Mouse (Mus musculus): Measurements from ENCODE around the gene Dcakd. TPM values are rescaled to one million over a fixed set of nuclear protein-coding genes. Genes with fewer than 3 reads are reported as not detected.

Dcakd gene
- polyA plus RNA-seq, 1 experiment: 61.1 TPM

GRCm38 (mm10) chr11:103005254-103005981 is 22.7 kb downstream of the Dcakd start:
- no peak for DNase-seq (ENCODE audit: low read depth)

DNA sequence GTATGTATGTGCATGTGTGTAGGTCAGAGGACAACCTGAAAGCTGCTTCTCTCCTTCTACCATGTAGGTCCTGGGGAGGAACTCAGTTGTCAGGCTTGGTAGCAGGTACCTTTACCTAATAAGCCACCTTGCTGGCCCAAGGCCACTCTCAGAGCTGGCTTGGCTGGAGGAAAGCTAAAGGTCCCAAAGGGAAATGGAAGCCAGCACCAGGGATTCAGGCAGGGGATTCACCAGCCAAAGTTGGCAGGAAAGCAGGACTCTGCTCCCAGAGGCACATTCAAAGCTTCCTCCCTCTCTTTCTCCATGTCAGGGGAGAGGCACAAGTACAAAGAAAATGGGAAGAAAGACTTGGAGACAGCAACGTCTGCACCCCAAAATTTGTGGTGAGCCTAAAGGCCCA is 23.3 kb downstream of the Dcakd start:
- no peak for DNase-seq (ENCODE audit: low read depth)

DNA sequence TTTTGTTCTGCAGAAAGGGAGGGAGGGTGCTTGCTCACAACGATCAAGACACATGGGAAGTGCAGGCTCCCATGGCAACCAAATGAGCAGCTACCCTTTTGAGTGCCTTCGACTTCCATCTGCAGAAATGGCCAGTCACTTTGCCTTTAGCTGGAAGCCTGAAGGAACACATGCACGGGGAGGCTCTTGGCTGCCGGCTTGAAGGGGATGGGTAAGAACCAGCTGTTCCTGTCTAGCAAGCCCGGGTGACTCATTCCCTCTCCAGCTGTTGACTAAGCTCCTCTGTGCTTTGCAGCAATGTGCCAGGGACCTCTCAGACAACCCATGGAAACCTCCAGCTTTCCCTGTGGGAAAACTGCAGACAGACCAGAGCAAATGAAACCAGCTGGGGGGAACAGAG is 24.9 kb downstream of the Dcakd start:
- peak; percentile 84 for DNase-seq (ENCODE audit: low read depth)

DNA sequence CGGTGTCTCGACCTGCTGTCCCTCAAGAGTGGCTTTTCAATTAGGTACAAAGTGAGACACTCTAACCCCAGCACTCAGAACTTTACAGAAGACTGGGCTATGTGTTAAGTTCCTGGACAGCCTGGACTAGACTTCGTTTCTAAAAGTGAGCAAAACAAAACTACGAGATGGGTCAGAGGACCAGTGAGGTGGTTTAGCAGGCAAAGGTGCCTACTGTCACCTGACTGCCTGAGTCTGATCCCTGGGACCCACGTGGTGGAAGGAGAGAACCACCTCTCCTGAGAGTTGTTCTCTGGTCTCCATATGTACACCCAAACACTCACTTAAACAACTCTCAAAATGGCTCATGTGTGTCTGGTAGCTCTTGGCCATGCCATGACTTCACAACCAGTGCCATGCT is 27.1 kb downstream of the Dcakd start:
- no peak for DNase-seq (ENCODE audit: low read depth)

DNA sequence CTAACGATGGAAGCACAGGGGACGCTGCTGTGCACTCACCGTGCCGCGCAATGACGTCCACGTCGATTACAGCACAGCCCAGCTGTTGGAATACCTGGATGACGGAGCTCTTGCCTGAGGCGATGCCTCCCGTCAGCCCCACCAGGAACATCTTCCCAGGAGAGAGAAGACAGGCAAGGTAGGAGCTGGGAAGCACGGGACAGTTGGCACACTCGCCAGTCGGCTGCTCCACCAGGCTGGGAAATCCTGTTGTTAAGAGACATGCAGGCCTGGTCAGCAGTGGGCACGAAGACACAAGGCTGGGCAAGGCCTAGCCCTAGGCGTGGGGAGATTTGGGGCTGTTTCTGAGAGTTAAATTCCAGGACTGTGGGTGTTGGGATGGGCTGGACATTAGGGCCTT is 28.0 kb downstream of the Dcakd start:
- no peak for DNase-seq (ENCODE audit: low read depth)

DNA sequence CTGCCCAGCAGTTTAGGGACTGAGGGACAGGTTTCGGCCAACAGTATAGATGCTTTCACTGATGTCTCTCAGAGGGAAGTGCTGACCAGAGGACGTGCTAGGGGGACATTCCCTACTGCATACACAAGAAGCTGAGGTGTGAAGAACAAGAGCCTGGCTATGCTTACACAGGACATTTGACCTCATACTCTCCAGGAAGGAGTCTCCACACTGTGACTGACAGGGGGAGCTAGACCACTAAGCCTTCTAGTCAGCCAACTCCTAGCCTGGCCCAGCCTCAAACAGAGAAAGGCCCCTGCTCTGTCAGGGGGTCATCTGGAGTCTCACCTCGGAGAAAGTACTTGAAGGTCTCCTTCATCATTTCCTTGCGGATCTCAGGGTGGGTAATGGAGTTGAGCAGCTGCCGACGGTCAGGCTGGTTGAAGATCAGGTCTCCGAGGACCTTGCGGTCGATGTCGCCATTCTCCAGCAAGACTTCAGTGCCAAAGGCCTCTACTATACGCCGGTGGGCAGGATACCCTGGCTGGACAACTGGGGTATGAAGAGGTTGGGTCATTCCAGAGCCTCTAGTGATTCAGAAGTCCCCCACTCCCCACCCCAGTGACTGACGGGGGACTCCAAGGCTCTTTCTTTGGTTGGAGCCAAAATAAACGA is 28.7 kb downstream of the Dcakd start:
- no peak for DNase-seq (ENCODE audit: low read depth)

GRCm38 (mm10) chr11:102998577-102999316 is 29.4 kb downstream of the Dcakd start:
- DNase-seq (ENCODE audit: low read depth): no peak

DNA sequence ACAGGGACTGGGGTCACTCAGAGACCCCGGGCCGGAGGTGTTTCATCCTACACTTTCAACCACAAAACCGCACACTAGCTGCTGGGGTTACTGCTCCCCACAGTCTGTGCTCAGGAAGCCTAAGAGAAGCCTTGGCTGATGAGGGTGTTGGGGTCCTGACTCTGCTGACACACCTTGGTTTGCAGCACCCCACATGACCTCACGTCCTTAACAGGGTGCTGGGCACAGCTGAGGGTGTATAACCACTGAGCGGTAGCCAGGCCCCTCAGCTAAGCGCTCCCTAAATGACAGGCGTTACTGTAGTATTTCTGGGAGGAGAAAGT is 29.9 kb downstream of the Dcakd start:
- no peak for DNase-seq (ENCODE audit: low read depth)

- DNase-seq (ENCODE audit: low read depth): no peak
These were observed 31.0 kb downstream of the Dcakd start for GRCm38 (mm10) chr11:102996991-102997770.

DNA sequence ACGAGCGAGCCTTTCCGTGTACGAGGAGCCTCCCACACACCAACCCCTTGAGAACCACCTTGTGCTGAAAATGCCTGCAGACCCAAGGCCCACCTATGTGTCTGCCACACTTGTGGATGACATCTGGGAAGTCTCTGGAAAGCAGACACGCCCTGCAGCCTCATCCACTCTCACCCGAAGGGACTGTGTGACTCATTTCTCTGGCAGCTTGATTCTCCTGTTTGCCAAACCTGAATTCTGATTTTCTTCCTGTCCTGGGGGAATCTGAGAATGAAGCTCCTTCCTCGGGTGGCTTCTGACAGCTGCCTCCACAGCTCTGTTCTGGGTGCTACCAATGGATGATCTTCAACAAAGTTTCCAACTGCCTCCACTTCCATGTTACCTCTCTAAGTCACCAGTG is 31.7 kb downstream of the Dcakd start:
- DNase-seq (ENCODE audit: low read depth): no peak

DNA sequence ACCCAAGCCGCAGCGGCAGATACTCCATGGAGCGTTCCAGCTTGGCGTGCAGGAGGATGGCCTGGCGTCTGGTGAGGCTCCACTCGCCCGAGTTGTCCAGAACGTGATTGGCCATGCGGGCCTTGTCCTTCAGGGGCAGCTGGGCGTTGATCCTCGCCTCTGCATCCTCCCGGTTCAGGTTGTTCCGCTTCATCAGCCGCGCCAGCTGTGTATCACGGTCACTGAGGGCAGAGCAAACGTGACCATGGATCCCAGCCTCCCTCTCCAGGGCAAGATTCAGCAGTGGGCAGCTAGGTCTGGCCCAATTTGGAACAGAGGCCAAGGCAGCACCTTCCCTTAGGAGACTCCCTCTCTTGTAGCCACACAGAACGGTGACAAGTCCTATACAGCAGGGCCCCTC is 33.2 kb downstream of the Dcakd start:
- no peak for DNase-seq (ENCODE audit: low read depth)

GRCm38 (mm10) chr11:102993420-102994029 is 34.6 kb downstream of the Dcakd start:
- DNase-seq (ENCODE audit: low read depth): no peak

GRCm38 (mm10) chr11:102992940-102993339 is 35.2 kb downstream of the Dcakd start:
- DNase-seq (ENCODE audit: low read depth): no peak

DNA sequence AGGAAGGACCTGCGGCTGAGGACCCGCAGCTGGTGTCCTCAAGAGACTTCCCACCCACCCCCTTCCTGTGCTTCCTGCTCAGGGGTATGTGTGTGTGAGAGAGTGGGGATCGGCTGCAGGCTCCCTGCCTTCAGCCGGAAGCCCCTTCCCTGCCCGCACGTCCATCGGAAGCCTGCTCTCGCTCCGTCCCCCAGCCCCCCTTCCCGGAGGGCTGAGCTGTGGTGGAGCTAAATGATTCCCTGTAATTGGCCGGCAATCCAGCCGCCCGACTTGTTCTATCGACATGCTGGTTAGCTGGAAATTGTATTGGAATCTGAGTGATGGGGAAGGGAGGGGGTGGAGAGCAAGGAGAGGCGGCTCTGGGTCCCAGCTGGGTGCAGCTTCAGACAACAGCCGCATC is 36.5 kb downstream of the Dcakd start:
- DNase-seq (ENCODE audit: low read depth): no peak

GRCm38 (mm10) chr11:102990152-102990663 is 37.9 kb downstream of the Dcakd start:
- no peak for DNase-seq (ENCODE audit: low read depth)

- DNase-seq (ENCODE audit: low read depth): no peak
These were observed 38.4 kb downstream of the Dcakd start for GRCm38 (mm10) chr11:102989641-102990151.

DNA sequence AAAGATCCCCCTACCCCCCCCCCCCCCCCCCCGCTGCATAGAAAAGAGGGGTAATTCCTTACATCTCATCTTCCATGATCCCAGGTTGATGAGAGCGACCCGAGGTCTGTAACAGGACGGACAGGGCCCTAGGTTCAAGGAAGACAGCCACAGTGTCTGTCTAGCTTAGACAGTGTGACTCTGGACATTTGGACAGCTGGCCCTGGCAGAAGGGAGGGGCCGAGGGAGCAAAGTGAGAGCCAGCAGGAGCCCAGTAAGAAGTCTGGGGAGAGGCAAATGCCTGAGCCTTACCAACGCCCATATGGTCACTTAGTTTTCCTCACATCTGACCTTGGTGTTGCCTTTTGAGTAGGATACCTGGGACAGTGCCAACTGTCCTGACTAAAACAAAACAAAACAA is 43.0 kb downstream of the Dcakd start:
- no peak for DNase-seq (ENCODE audit: low read depth)

- DNase-seq (ENCODE audit: low read depth): no peak
These were observed 43.5 kb downstream of the Dcakd start for GRCm38 (mm10) chr11:102984615-102985014.

- DNase-seq (ENCODE audit: low read depth): no peak
These were observed 44.0 kb downstream of the Dcakd start for GRCm38 (mm10) chr11:102984086-102984485.

DNA sequence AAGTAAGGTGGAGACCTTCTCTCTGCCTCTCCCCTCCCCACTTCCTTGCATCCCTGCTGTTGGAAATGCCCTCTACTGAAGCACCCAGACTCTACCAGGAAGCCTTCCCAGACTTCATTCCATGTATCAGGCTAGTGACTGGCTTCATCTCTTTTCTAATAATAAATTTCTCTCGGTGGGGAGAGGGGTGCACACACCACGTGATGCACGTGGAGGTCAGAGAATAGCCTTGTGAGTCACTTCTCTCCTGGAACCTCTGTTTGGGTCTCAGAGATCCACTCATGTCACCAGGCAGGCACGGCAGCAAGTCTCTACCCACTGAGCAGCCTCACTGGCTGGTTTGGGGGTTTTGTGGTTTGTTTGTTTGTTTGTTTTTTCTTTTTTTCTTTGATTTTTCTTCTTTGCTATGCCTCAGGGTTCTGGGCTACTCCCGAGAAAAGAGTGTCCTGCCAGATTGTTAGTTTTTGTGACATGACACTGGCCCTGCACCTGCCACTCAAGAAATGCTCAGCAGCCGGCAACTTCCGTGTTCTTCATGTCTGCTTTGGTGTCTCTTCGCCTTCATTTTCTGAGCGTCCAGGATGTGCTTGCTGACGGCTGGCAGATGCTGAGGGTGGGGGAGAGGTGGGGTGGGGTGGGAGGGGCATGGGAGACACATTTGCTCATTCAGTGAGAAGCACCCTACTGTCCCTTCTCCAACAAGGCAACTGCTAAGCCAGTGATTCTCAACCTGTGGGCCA is 46.8 kb downstream of the Dcakd start:
- DNase-seq (ENCODE audit: low read depth): no peak
